Mouse (Mus musculus): ENCODE data around the gene Aanat.
A peak's percentile ranks its signal among the peaks of the same experiment; 100 is the strongest.
"Not testable (repeated sequence)": the region's sequence is repeated elsewhere in the genome, so short reads cannot be mapped to it uniquely, and the experiment has no call there.

Aanat gene

GRCm38 (mm10) chr11:116575396-116575795 lies 10.8 kb upstream of the Aanat start:
- DNase-seq: no peak

- DNase-seq: no peak
Measured at GRCm38 (mm10) chr11:116579280-116579679, 7.0 kb upstream of the Aanat start.

DNA sequence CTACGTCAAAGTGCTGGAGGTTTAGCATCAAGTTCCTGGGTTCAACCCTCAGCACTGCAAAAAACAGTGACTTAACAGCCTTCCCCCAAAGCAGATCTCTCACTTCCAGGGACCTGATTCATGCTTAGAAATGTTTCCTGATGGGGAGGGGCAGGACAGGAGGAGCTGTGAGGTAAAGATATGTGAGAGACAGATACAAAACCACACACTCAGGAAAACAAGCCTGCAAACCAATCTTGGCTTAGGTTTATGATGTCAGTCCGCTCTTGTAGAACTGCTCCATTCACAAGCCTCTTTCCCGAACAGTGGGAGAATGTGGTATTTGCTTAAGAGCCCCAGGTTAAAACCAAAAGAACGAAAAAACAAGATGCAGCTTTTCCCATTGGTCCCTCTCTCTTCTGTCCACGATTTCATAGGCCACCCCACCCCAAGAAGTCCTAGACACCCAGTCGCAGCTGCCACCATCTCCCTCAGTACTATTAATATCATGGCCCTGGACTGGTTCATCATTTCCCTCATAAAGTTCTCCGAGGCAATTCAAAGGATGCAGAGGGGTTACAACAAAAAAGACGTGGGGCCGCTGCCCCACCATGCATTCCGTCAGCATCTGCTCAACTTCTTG lies 6.1 kb upstream of the Aanat start:
- no peak for DNase-seq

GRCm38 (mm10) chr11:116580711-116581375 lies 5.4 kb upstream of the Aanat start:
- DNase-seq: no peak

DNA sequence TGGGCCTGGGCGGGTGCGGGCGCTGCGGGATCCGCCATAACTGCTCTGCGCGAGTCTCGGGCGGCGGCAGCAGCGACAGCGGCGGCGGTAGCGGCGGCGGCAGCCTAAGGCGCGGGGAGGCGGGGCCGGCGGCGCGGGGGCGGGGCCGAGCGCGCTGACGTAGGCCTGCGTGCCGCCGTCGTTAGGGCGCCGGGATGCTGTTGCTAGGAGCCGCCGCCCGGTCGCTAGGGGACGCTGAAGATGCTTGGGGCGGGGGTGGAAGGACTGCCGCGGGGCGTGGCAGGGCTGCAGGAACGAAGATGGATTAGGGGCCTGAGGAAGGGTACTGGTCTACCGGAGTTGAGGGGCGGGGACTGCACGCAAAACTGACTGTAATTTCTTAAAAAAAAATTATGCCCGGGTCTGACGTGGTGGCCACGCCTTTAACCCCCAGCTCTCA lies 4.8 kb upstream of the Aanat start, which contains the start of gene Ube2o:
TSS of gene Ube2o (minus strand) at position 72 of the 439 bp plus-strand sequence.
- DNase-seq: peak; percentile 82

GRCm38 (mm10) chr11:116585682-116586081 lies 550 bp upstream of the Aanat start:
- DNase-seq: no peak

GRCm38 (mm10) chr11:116586801-116587631 lies 784 bp downstream of the Aanat start:
- DNase-seq: peak; percentile 69

DNA sequence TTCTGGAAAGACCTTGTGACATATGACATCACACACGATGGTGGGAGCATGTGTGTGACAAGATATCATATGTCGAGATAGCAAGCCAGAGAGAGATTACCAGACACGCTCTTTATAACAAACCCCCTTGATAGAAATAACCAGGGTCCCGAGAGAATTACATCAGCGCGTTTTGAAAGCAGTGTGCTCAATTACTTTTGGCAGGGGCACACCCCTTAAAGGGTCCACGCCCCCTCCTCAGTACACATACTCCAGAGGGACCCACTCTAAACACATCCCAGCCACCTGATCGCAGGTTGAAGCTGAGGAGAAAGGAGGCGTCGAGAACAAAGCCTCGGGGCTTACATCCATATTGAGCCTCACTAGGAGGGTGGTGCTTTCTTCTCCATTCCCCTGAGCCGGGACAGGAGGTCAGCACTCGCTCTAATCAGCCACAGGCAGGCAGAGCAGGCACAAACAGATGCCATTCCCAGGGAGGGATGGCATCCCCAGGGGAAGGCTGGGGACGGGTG lies 2.8 kb downstream of the Aanat start:
- DNase-seq: no peak

- DNase-seq: no peak
Measured at GRCm38 (mm10) chr11:116589574-116589973, 3.3 kb downstream of the Aanat start.

GRCm38 (mm10) chr11:116591621-116592020 lies 5.4 kb downstream of the Aanat start:
- no peak for DNase-seq

GRCm38 (mm10) chr11:116592428-116592827 lies 6.2 kb downstream of the Aanat start:
- peak; percentile 98 for DNase-seq

DNA sequence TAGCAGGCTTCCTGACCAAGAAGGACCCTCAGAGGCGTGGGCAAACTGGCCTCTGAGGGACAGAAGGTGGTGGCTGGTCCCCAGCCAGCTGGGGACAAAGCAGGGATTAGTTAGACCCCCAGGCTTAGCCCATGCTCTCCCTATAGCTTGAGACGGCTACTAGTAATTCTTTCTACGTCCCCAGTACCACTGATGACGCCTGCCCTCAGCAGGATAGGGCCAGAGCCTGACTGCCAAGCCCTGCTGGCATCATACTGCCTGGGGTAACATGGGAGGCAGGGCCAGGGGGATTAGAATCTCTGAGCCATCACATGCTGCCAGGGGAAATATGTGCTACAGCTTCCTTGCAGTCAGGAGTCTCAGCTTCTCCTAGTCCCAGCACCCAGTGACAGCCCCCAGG lies 7.1 kb downstream of the Aanat start:
- no peak for DNase-seq

DNA sequence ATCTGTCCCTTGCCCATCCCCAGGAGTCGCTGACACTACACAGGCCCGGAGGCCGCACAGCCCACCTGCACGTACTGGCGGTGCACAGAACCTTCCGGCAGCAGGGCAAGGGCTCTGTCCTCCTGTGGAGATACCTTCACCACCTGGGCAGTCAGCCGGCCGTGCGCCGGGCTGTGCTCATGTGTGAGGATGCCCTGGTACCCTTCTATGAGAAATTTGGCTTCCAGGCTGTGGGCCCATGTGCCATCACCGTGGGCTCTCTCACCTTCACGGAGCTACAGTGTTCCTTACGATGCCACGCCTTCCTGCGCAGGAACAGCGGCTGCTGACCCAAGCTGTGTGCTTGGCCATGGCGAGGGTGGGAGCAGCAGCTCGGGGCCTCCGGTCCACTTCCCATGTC lies 10.5 kb downstream of the Aanat start:
- DNase-seq: no peak

DNA sequence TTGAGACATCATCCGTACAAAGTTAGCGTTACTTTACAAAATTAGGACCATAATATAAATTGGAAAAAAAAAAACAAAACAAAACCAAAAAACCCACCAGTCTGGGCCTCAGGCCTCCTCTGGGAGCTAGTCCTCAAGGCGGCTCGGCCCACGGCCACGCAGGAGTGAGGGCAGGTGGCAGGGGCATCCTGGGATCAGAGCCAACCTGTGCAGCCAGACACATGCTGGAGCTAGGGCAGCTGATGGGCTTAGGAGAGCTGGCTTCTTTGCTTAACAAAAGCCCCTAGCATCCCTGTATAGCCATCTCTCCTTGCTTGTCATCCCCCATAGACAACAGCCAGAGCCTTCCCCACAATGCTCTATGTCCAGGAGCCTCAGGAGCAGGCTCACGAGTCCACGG lies 12.0 kb downstream of the Aanat start:
- DNase-seq: no peak

- DNase-seq: no peak
Measured at GRCm38 (mm10) chr11:116599230-116599629, 13.0 kb downstream of the Aanat start.

- no peak for DNase-seq
Measured at GRCm38 (mm10) chr11:116601166-116601565, 14.9 kb downstream of the Aanat start.

GRCm38 (mm10) chr11:116602043-116602442 lies 15.8 kb downstream of the Aanat start:
- no peak for DNase-seq

DNA sequence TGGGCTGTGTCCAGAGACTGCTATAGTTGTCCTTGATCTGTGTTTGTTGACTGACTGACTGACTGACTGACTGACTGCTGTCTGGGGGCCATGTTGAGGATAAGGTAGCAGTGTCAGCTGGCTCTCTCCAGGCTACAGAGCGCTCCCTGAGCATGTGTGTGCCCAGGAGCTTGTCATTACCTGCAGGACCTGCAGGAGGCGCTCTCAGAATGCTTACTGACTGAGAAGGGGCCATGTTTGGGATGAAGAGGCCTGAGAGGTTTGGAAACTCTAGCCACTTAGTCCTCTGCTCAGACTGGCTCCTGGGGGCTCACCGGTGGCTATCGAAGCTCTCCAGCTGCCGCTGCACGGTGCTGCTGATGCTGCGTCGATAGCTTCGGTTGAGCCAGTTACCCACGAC lies 17.1 kb downstream of the Aanat start:
- no peak for DNase-seq

- DNase-seq: no peak
Measured at GRCm38 (mm10) chr11:116604097-116604496, 17.9 kb downstream of the Aanat start.

GRCm38 (mm10) chr11:116607717-116608116 lies 21.5 kb downstream of the Aanat start:
- DNase-seq: no peak

DNA sequence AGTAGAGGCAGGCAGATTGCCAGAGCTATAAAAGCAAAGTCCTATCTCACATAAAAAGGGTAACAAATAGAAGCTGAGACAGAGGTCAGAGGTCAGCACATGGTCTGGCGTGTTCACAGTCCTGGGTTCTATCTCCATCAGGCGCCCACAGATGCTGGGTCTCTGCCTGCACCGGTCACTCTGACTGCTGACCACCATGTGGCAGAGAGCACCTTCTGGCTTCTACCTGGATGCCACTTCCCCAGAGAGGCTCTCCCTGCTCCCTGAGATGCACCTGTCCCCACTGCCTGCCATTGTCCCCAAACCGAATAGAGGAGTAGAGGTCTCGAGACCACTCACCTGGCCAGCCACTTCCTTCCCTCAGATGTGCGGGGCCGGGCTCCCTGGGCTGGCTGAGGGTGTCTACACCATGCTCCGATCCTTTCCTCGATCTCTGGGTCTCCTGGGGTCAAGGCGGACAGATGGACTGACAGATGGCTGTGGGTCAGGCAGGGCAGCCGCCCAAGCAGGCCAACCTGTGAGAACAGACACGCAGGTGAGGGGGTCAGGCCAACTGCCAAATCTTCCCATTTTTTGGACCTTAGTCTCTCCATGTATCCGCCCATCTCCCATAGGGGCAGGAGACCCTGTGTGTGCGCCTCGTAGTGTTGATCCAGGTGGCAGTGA lies 23.9 kb downstream of the Aanat start:
- DNase-seq: no peak

DNA sequence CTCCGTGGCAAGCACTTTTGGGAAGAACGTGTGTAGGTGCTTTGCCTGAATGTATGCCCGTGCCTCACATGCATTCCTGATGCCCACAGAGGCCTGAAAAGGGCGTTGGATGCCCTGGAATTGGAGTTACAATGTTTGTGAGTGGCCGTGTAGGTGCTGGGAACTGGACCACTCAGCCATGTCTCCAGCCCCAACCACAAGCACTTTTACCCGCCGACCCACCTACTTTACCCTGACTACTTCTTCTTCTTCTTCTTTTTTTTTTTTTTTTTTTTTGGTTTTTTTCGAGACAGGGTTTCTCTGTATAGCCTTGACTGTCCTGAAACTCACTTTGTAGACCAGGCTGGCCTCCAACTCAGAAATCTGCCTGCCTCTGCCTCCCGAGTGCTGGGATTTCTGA lies 24.9 kb downstream of the Aanat start:
- not testable (repeated sequence) for DNase-seq

GRCm38 (mm10) chr11:116611883-116612282 lies 25.7 kb downstream of the Aanat start:
- DNase-seq: no peak

Data from kidney, adult 9 months (tissue).